Mouse (Mus musculus): ENCODE results near the gene Gm17374. TPM values are rescaled to one million over a fixed set of nuclear protein-coding genes. Genes with fewer than 3 reads are reported as not detected.

The Gm17374 gene
- total and polyA plus RNA-seq, 3 experiments, result not detected

DNA sequence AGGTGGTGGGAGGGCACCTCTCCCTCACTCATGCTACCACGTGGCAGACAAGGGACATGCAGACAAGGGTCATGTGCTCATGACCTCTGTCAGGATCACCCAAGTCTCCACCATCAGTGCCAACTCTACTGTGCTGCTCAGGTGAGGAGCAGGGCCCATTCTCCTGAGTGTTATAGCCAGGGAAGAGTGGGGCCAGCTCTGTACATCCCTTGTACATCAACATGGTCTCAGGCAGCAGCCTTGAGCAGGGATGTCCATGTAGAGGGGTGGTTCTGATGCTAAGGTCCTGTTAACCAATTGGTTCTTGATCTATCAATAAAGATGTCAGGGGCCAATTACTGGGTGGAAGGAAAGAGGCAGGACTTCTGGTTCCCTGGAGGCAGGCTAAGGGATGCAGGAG is 42.9 kb upstream of the Gm17374 start:
- in situ Hi-C loops (cut with MboI; ENCODE audit: low pct_ligation_motif_present, low pct_unique_long_range_greater_than_20kb, low sequenced_read_pairs), result no loop called here
- Histone ChIP-seq H3K36me3 (replicated peaks in 1 of 2; ENCODE audit: control insufficient read depth in 1 of 2, insufficient read depth in 1 of 2, low read length in 1 of 2) (no peaks in the 10 kb centered on the region), H3K27ac (ENCODE audit: insufficient read depth, low read depth) (no peak overlapping the region), H3K9me3 (replicated peaks; ENCODE audit: low read length) (no peaks in the 10 kb centered on the region), H3K4me1 (ENCODE audit: control insufficient read depth in 1 of 2, insufficient read depth in 2 of 2) (peaks cover 7% of the 10 kb centered on the region in 2 experiments), H3K4me3 (replicated peaks in 1 of 3; ENCODE audit: low read depth in 2 of 3, low read length in 2 of 3, poor library complexity in 1 of 3) (no peak overlapping the region), H3K9ac (ENCODE audit: insufficient read depth, low read depth) (no peak overlapping the region), H3K79me2 (replicated peaks; ENCODE audit: control insufficient read depth, extremely low read depth, insufficient read depth, poor library complexity, severe bottlenecking) (no peaks in the 10 kb centered on the region), H3K27me3 (replicated peaks) (no peaks in the 10 kb centered on the region), H3K4me2 (ENCODE audit: insufficient read depth, low read depth, poor library complexity, severe bottlenecking) (no peak overlapping the region)
- DNase-seq (ENCODE audit: extremely low read depth), result no peak
- dilution Hi-C loops (cut with MboI; ENCODE audit: extremely low pct_ligation_motif_present, extremely low pct_unique_long_range_greater_than_20kb, low sequenced_read_pairs), result no loop called here
- TF ChIP-seq RAD21 (IDR thresholded peaks at IDR 0.05; ENCODE audit: low read depth, low read length) (no peak), ZC3H11A (IDR thresholded peaks at IDR 0.05; ENCODE audit: low read depth, low read length) (no peak), USF2 (conservative IDR thresholded peaks at IDR 0.05; ENCODE audit: low read depth, low read length) (no peak), MYC (IDR thresholded peaks at IDR 0.05; ENCODE audit: low read depth, low read length) (no peak), MAZ (IDR thresholded peaks at IDR 0.05; ENCODE audit: low read depth, low read length) (no peak), JUN (IDR thresholded peaks at IDR 0.05; ENCODE audit: insufficient read depth, low read depth, low read length) (no peak), EP300 (IDR thresholded peaks at IDR 0.05; ENCODE audit: low read length) (no peak), HCFC1 (IDR thresholded peaks at IDR 0.05; ENCODE audit: low read depth, low read length) (no peak), ETS1 (conservative IDR thresholded peaks at IDR 0.05; ENCODE audit: low read depth, low read length) (no peak), SMC3 (IDR thresholded peaks at IDR 0.05; ENCODE audit: low read depth, low read length) (no peak), BHLHE40 (IDR thresholded peaks at IDR 0.05; ENCODE audit: low read depth, low read length) (no peak), CHD2 (IDR thresholded peaks at IDR 0.05; ENCODE audit: low read length) (no peak), MXI1 (IDR thresholded peaks at IDR 0.05; ENCODE audit: low read depth, low read length) (no peak)

DNA sequence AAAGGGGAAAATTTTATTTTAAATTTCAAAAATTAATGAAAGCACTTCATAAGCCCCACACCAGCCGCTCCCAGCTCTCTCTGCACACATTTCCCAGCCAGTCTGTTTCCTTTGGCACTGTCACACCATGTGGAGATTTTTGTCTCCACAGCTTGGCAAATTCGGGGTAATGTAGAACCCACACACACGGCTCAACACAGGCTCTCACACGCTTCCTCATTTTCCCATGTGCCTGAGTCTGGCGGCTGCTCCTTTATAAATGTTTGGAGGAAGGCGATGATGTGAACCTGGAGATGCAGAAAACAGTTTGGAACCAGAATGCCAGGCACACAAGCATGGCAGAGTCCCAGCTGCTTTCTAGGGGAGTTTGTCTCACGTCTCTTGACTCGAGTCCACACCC is 38.0 kb upstream of the Gm17374 start:
- peaks cover 0 to 2% of the 10 kb centered on the region in 2 experiments for H3K36me3 ChIP-seq (replicated peaks in 1 of 2; ENCODE audit: control insufficient read depth in 1 of 2, insufficient read depth in 1 of 2, low read length in 1 of 2)
- DNase-seq (ENCODE audit: extremely low read depth), result no peak
- dilution Hi-C loops (cut with MboI; ENCODE audit: extremely low pct_ligation_motif_present, extremely low pct_unique_long_range_greater_than_20kb, low sequenced_read_pairs) (no loop called here), in situ Hi-C loops (cut with MboI; ENCODE audit: low pct_ligation_motif_present, low pct_unique_long_range_greater_than_20kb, low sequenced_read_pairs) (no loop called here)
- H3K27me3 ChIP-seq (replicated peaks), result no peaks in the 10 kb centered on the region
- no peak for TF ChIP-seq ZNF384 (IDR thresholded peaks at IDR 0.05; ENCODE audit: low read depth, low read length)
- no peak for TF ChIP-seq NELFE (IDR thresholded peaks at IDR 0.05; ENCODE audit: low read depth, low read length)
- TF ChIP-seq UBTF (IDR thresholded peaks at IDR 0.05; ENCODE audit: low read depth, low read length), result no peak
- no peak for TF ChIP-seq MXI1 (IDR thresholded peaks at IDR 0.05; ENCODE audit: low read depth, low read length)
- no peak for TF ChIP-seq ELF1 (IDR thresholded peaks at IDR 0.05; ENCODE audit: low read depth, low read length)
- no peak for TF ChIP-seq PAX5 (IDR thresholded peaks at IDR 0.05; ENCODE audit: low read length)
- no peak for TF ChIP-seq MEF2A (IDR thresholded peaks at IDR 0.05; ENCODE audit: borderline replicate concordance, low read depth, low read length)
- no peak for TF ChIP-seq EP300 (IDR thresholded peaks at IDR 0.05; ENCODE audit: low read length)
- TF ChIP-seq JUN (IDR thresholded peaks at IDR 0.05; ENCODE audit: insufficient read depth, low read depth, low read length), result no peak
- no peak for TF ChIP-seq POLR2AphosphoS2 (IDR thresholded peaks at IDR 0.05; ENCODE audit: low read depth, low read length)
- TF ChIP-seq IRF4 (IDR thresholded peaks at IDR 0.05; ENCODE audit: low read depth, low read length), result no peak
- TF ChIP-seq BHLHE40 (IDR thresholded peaks at IDR 0.05; ENCODE audit: low read depth, low read length), result no peak
- no peak for TF ChIP-seq SIN3A (IDR thresholded peaks at IDR 0.05; ENCODE audit: low read length)
- TF ChIP-seq TCF12 (IDR thresholded peaks at IDR 0.05; ENCODE audit: low read depth, low read length), result no peak
- no peak for TF ChIP-seq ZC3H11A (IDR thresholded peaks at IDR 0.05; ENCODE audit: low read depth, low read length)
- TF ChIP-seq USF2 (conservative IDR thresholded peaks at IDR 0.05; ENCODE audit: low read depth, low read length), result no peak
- no peak for TF ChIP-seq MAFK (IDR thresholded peaks at IDR 0.05; ENCODE audit: insufficient replicate concordance, low read length)
- no peak for TF ChIP-seq CHD1 (IDR thresholded peaks at IDR 0.05; ENCODE audit: low read depth, low read length)
- H3K9ac ChIP-seq (ENCODE audit: insufficient read depth, low read depth), result no peak overlapping the region
- H3K4me1 ChIP-seq (ENCODE audit: control insufficient read depth in 1 of 2, insufficient read depth in 2 of 2), result peaks cover 2 to 5% of the 10 kb centered on the region in 2 experiments; a peak in 3 of 4 replicates
- no peaks in the 10 kb centered on the region for H3K79me2 ChIP-seq (replicated peaks; ENCODE audit: control insufficient read depth, extremely low read depth, insufficient read depth, poor library complexity, severe bottlenecking)
- no peaks in the 10 kb centered on the region for H3K9me3 ChIP-seq (replicated peaks; ENCODE audit: low read length)
- H3K4me2 ChIP-seq (ENCODE audit: insufficient read depth, low read depth, poor library complexity, severe bottlenecking), result no peak overlapping the region
- no peak overlapping the region for H3K27ac ChIP-seq (ENCODE audit: insufficient read depth, low read depth)
- no peak overlapping the region for H3K4me3 ChIP-seq (replicated peaks in 1 of 3; ENCODE audit: low read depth in 2 of 3, low read length in 2 of 3, poor library complexity in 1 of 3)

Data from CH12.LX (cell line).